Mouse (Mus musculus) urinary bladder, adult 18-20 months (tissue): Measurements from ENCODE around the gene Dnah9.
A peak's percentile ranks its signal among the peaks of the same experiment; 100 is the strongest.

Source experiments
- DNase-seq, 2 experiments: peaks; one replicate each; pipeline ENCODE4 v3.0.0; 2022; ENCODE audit warnings: low spot score in 2 of 2, mixed read lengths in 2 of 2

Dnah9 gene

GRCm38 (mm10) chr11:65794428-65795219, 373.7 kb downstream of the Dnah9 start:
- DNase-seq = no peak

GRCm38 (mm10) chr11:65788154-65788553, 380.2 kb downstream of the Dnah9 start, which contains the start of gene Map2k4:
Map2k4 (minus strand) TSS chr11:65788297.
- peak; percentile 84 to 91 for DNase-seq

GRCm38 (mm10) chr11:65787421-65788151, 380.8 kb downstream of the Dnah9 start:
- DNase-seq = peak; percentile 6 to 70

GRCm38 (mm10) chr11:65786160-65786559, 382.2 kb downstream of the Dnah9 start:
- DNase-seq = no peak

- no peak for DNase-seq
Measured at GRCm38 (mm10) chr11:65781596-65781995, 386.8 kb downstream of the Dnah9 start.
